Mouse (Mus musculus) limb, embryonic 10.5 days (tissue): ENCODE results near the gene Chgb. TPM values are rescaled to one million over a fixed set of nuclear protein-coding genes. Genes with fewer than 3 reads are reported as not detected.

Experiments
- DNase-seq: peaks from one replicate; pipeline ENCODE4 v3.0.0-alpha.2; 2017; ENCODE audit warnings: low spot score
- H3K27ac ChIP-seq: fragments of 300-500 bp; sonication (generic); 2 replicates; pipeline ENCODE4 v1.5.1; 2016; ENCODE audit warnings: mild to moderate bottlenecking
- H3K27me3 ChIP-seq: fragments of 300-500 bp; sonication (generic); 2 replicates; pipeline ENCODE4 v1.6.1; 2016; ENCODE audit warnings: low read depth, mild to moderate bottlenecking; ENCODE audit not compliant: poor library complexity, severe bottlenecking
- H3K36me3 ChIP-seq: fragments of 300-500 bp; sonication (generic); 2 replicates; pipeline ENCODE4 v1.6.1; 2016; ENCODE audit warnings: mild to moderate bottlenecking, moderate library complexity
- H3K4me1 ChIP-seq: fragments of 300-500 bp; sonication (generic); 2 replicates; pipeline ENCODE4 v1.6.1; 2016
- H3K4me3 ChIP-seq: fragments of 300-500 bp; sonication (generic); 2 replicates; pipeline ENCODE4 v1.5.1; 2016; ENCODE audit warnings: mild to moderate bottlenecking, moderate library complexity
- H3K9me3 ChIP-seq: fragments of 300-500 bp; sonication (generic); replicated peaks from 2 replicates; pipeline ENCODE4 v1.6.1; 2016; ENCODE audit warnings: mild to moderate bottlenecking
- WGBS: fragments of 180-500 bp; shearing (Covaris S2); methylation state at CpG from one replicate; pipeline ENCODE4 v1.1.7; 2016; 5-methylcytosine and 5-hydroxymethylcytosine counted together
- polyA plus RNA-seq: library from polyadenylated mRNA; unstranded; fragments of >200 nt; fragmentation: Nextera tagmentation; extraction: Ambion mirVana; gene quantifications from 2 replicates; pipeline ENCODE4 v1.2.1, GENCODE M21; 2016

Chgb gene
- 0.10 TPM in 2 replicates for polyA plus RNA-seq

DNA sequence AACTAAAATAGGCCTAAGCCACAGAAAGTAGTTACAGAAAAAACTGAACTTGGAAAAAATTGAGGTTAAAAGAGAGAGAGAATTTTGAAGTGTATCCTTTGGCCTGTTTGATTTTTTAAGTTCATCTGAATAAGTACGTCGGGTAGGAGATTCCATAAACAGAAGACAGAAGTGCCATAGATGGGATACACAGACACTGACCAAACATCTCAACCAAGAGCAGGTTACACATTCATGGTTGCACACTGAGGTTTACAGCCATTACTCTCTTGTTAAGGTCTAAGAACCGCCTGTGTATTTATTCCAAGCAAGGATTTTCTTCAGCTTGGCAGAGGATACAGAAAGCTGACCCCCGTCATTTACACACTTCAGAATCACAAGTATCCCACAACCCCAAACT is at the start of gene Chgb:
Gene Chgb (plus strand): TSS at position 301 of the 400 bp plus-strand sequence.
- DNase-seq: no peak
- no peak within 1 kb of the TSS for H3K27ac ChIP-seq
- H3K27me3 ChIP-seq: peaks cover 6% of the 10 kb centered on the region; the same call in 1 of the 2 replicates
- WGBS: 12% methylated on average over 4 of the region's 4 CpGs
- H3K9me3 ChIP-seq: no peaks in the 10 kb centered on the region
- H3K4me1 ChIP-seq: peaks cover 9% of the 10 kb centered on the region
- H3K4me3 ChIP-seq: peak within 1 kb of the TSS; percentile 56
- H3K36me3 ChIP-seq: no peaks in the 10 kb centered on the region

DNA sequence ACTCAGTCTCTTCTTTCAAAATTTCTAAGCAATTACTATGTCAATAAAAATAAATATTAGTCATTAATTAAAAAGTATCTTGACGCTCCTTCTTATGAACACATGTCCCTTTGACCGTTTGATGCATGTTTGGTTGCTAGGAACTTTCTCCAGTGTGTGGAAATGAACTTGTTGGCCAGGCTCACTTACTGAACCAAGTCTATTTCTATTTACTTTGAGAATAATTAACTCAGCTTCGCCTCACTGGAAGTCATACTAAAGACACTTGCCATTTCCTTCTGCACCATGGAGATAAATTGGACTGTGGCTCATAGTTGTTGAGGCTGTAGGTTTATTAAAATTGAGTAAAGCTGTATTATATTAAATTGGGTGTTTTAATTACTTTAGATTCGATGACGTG is 48.1 kb upstream of the Chgb start:
- WGBS: 95% methylated on average over 5 of the region's 5 CpGs
- peaks cover 13% of the 10 kb centered on the region for H3K4me1 ChIP-seq
- no peak overlapping the region for H3K27ac ChIP-seq
- no peak overlapping the region for H3K4me3 ChIP-seq
- H3K27me3 ChIP-seq: no peaks in the 10 kb centered on the region
- H3K36me3 ChIP-seq: no peaks in the 10 kb centered on the region
- H3K9me3 ChIP-seq: no peaks in the 10 kb centered on the region
- no peak for DNase-seq

DNA sequence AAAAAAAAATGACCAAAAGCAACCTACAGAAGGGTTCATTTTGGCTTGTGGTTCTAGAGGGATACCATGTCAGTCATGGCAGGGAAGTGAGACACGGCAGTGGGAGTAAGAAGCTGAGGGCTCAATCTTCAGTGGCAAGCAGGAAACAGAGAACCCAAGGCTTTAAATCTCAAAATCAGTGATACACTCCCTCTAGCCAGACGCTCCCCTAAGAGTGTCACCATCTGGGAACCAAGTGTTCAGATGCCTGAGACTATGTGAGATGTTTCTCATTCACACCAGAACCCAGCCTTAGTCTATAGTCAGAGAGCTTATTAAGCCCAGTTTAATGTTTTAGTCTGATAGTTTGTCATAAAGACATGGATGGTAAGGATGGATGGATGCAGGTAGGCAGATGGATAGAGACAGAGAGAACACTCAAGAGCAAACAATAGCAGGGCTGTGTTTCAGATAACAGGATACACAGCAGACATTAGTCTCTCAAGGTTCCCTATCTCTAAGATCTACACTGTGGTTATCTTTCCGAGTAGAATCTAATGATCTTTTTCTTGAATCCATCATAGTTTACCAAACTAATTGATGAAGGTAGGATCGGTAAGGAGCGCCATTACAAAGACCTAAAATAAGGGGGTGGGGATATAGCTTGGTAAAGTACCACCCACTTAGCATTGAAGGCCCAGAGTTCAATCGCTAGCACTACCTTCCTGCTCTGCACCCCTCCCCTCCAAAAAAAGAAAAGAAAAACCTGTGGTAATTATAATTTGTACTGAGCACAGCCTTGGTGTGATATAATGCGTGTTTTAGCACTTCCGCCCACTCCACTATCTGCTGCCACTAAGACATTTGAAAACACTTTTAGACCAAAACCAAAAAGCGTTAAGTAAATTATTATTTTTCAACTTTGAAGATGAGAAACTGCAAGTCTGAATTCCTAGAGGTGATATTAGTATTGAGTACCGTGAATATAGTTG is 47.2 kb upstream of the Chgb start:
- WGBS: 95% methylated on average over 10 of the region's 10 CpGs
- Histone ChIP-seq H3K36me3 (no peaks in the 10 kb centered on the region), H3K27ac (no peak overlapping the region), H3K27me3 (no peaks in the 10 kb centered on the region), H3K4me3 (no peak overlapping the region), H3K9me3 (no peaks in the 10 kb centered on the region), H3K4me1 (peaks cover 13% of the 10 kb centered on the region)
- no peak for DNase-seq

DNA sequence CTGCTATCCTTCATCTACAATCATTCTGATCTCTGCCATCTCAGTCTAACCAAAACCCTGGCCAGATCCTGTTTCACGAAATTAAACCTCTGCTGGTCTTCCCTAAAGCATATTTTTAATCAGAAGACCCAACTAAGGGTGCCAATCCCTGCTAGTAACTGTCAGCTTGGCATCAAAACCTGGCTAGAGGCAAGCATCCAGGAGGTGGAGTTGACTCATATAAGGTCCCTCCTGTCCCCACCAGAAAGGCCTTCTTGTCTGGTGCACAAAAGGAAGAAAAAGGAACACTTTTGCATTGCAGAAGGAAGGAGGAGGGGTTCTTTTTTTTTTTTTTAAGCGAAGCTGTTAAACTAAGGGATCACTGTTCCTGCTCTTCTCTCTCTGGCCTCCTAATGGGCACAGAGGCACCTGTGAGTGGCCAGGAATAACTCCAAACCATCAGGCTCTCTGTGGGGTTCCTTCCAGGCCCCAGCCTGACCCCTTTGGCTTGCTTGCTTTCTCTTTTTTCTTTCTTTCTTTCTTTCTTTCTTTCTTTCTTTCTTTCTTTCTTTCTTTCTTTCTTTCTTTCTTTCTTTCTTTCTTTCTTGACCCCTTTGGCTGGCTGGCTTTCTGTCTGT is 42.2 kb upstream of the Chgb start:
- DNase-seq: no peak
- Histone ChIP-seq H3K27me3 (no peaks in the 10 kb centered on the region), H3K27ac (no peak overlapping the region), H3K9me3 (no peaks in the 10 kb centered on the region), H3K36me3 (no peaks in the 10 kb centered on the region), H3K4me3 (no peak overlapping the region), H3K4me1 (peaks cover 13% of the 10 kb centered on the region)
- WGBS: 68% methylated on average over 2 of the region's 2 CpGs

DNA sequence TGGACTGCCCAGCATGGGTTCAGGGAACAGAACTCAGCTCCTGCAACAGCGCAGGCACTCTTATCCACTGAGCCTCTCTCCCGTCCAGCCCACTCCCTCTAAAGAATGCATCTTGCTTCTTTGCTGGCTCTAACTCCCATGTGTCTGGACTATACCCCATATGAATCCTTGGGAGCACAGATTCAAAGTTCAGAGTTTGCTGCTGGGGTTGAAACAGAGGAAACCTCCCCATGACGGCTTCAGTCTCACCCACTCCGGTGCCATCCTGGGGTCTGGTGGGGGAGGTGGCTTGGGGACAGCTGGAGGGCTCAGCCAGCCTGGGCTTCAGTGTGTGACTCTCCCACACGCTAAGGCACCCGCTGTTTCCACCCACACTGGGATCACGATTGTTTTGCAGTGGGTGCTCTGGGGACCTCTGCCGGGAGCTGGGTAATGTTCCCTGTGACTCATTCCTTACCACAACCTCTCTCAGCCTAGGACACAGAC is 39.2 kb upstream of the Chgb start:
- DNase-seq: no peak
- H3K27me3 ChIP-seq: no peaks in the 10 kb centered on the region
- 78% methylated on average over 8 of the region's 8 CpGs for WGBS
- H3K27ac ChIP-seq: no peak overlapping the region; the same call in 1 of the 2 replicates
- H3K4me3 ChIP-seq: no peak overlapping the region
- peaks cover 6% of the 10 kb centered on the region; the same call in 1 of the 2 replicates for H3K4me1 ChIP-seq
- H3K9me3 ChIP-seq: no peaks in the 10 kb centered on the region
- no peaks in the 10 kb centered on the region for H3K36me3 ChIP-seq

DNA sequence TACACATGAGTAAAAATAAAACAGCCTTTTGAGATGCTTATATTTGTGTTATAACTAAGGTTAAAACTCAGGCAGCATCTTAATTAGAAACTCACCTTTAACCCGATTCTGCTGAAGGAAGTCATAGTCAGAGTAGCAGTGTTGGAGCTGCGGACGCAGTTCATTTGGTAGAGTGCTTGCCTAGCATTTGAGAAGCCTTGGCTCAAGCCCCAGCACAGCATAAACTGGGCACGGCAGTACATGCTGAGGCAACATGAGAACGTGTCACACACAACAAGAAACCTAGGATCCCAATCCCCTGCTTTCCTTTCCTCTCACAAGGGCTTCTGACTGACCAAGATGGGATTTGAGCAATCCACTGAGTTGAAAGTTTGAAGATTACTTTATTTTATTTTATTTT is 36.2 kb upstream of the Chgb start:
- Histone ChIP-seq H3K4me3 (no peak overlapping the region), H3K9me3 (no peaks in the 10 kb centered on the region), H3K27me3 (no peaks in the 10 kb centered on the region), H3K27ac (no peak overlapping the region), H3K36me3 (no peaks in the 10 kb centered on the region), H3K4me1 (no peaks in the 10 kb centered on the region)
- 95% methylated on average over 5 of the region's 5 CpGs for WGBS
- DNase-seq: no peak

DNA sequence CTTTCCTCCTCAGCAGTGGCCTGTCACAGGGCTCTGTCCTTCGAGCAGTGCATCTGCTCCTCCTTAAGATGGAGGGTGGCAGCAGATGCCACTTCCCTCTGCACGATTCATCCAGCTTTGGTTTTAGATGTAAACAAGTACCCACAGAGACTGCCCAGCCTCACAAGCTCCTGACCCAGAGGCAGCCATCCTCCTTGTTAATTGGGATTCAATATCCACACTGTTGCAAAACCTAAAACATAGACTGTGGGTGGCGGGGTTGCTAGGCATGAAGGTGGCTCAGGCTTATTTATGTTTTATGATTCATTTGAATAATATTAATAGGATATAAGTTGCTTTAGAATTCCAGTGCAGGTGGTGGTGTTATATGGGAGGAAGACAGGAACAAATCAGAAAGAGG is 35.0 kb upstream of the Chgb start:
- 89% methylated on average over 3 of the region's 3 CpGs for WGBS
- Histone ChIP-seq H3K9me3 (no peaks in the 10 kb centered on the region), H3K4me1 (no peaks in the 10 kb centered on the region), H3K36me3 (0 out of 2 replicates have a peak, but pooled peaks cover 2% of the 10 kb centered on the region), H3K4me3 (no peak overlapping the region), H3K27ac (no peak overlapping the region), H3K27me3 (no peaks in the 10 kb centered on the region)
- DNase-seq: no peak

DNA sequence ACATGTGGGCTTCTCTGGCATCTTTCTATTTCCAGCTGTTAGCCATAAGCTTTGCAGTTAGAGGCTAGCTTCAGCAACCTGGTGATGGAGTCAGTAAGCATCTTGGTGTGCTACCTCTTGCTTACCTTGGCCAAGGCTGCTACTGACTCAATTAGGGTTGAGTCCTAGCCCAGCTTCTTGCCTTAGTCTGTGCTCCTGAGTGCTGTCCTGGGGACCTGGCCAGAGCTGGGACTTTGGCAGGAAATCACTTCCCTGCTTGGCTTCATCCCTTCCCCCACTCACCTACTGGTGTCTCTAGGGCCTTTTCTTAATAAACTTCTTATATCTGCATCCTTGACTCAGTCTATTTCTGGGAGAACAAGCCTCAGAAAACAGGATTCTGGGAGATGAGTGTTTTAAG is 30.4 kb upstream of the Chgb start:
- Histone ChIP-seq H3K27me3 (no peaks in the 10 kb centered on the region), H3K27ac (no peak overlapping the region), H3K9me3 (no peaks in the 10 kb centered on the region), H3K36me3 (0 out of 2 replicates have a peak, but pooled peaks cover 2% of the 10 kb centered on the region), H3K4me3 (no peak overlapping the region), H3K4me1 (no peaks in the 10 kb centered on the region)
- no peak for DNase-seq

DNA sequence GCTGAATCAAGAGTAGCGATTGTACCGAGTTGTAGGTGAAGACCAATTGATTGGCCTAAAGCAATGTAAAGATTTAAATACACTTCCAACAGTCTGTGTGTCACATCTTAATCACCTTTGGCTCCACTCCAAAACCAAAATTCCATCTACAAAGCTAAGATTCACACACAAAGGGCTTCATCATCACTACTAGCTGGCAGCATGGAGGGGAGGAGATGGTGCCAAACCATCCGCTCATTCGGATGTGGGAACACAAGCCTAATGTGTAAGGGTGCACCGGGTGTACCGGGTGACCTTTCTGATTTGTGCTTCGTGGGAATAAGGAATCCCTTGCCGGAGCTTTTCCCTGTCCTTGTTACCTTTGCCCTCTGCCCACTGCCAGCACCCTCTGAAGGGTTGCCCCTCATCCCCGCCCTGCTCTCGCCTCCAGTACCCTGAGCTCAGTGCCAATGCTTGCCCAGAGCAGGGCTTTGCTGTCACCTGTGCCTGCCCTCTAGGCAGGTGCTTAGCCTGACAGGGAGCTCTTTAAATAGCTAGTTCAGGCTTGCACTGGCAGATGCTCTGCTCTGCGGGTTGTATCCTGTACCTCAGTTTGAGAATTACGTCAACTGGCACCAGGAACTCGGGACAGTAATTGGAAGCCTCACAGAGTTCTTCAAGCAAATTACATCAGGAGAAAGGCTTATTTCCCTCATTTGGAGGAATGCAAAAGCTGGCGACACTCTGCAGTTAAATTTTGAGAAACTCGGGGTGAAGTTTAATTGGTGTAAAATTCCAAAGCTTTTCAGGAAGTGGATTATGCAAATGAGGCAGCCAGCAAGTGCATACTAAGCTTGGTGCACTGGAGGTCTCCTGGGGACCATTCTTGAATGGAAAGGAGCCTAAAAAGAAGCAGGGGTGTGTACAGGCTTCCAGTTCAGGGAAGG is 29.7 kb upstream of the Chgb start:
- Histone ChIP-seq H3K27ac (no peak overlapping the region), H3K4me1 (no peaks in the 10 kb centered on the region), H3K4me3 (no peak overlapping the region), H3K27me3 (no peaks in the 10 kb centered on the region), H3K9me3 (no peaks in the 10 kb centered on the region), H3K36me3 (0 out of 2 replicates have a peak, but pooled peaks cover 2% of the 10 kb centered on the region)
- no peak for DNase-seq
- WGBS: 76% methylated on average over 15 of the region's 15 CpGs

DNA sequence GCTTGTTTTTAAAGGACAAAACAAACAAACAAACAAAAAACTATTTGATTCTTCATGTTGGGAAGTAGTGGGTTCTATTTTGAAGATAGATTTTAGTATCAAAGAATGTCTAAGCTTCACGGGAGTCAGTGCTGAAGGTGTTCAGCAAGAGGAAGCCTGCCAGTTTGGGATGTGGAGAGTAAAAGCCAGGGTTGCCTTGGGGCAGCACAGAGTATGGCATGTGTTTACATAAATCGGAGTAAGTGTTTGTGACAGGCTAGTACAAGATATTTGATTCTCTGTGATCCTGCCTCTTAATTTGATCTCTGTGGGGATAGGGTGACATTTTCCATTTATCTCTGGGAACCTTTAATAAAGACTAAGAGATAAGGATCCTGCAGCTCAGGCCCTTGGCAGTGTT is 28.7 kb upstream of the Chgb start:
- no peak overlapping the region for H3K27ac ChIP-seq
- DNase-seq: no peak
- no peaks in the 10 kb centered on the region for H3K9me3 ChIP-seq
- 0 out of 2 replicates have a peak, but pooled peaks cover 2% of the 10 kb centered on the region for H3K36me3 ChIP-seq
- no peak overlapping the region for H3K4me3 ChIP-seq
- no peaks in the 10 kb centered on the region for H3K27me3 ChIP-seq
- H3K4me1 ChIP-seq: no peaks in the 10 kb centered on the region
- WGBS: 81% methylated on average over 2 of the region's 2 CpGs

DNA sequence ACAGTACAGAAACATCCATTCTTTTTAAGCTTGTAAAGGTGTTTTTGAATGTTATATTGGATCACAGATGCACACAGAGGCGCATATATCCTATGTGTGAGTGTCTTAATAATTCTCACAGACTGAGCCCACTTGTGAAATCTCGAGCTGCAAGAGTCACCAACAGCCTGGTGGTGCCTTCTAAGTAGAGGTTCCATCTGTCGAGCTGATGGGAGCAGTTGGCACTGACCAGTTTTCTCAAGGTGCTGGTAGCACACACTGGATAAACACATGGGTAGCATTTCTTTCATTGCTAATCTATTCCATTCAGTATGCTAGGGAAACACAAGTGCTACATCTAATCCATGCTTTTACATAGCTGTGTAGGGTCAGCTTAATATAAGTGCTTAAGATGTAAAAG is 27.9 kb upstream of the Chgb start:
- DNase-seq: no peak
- Histone ChIP-seq H3K27ac (no peak overlapping the region), H3K36me3 (0 out of 2 replicates have a peak, but pooled peaks cover 2% of the 10 kb centered on the region), H3K4me1 (no peaks in the 10 kb centered on the region), H3K4me3 (no peak overlapping the region), H3K27me3 (no peaks in the 10 kb centered on the region), H3K9me3 (no peaks in the 10 kb centered on the region)
- 82% methylated on average over 3 of the region's 3 CpGs for WGBS

DNA sequence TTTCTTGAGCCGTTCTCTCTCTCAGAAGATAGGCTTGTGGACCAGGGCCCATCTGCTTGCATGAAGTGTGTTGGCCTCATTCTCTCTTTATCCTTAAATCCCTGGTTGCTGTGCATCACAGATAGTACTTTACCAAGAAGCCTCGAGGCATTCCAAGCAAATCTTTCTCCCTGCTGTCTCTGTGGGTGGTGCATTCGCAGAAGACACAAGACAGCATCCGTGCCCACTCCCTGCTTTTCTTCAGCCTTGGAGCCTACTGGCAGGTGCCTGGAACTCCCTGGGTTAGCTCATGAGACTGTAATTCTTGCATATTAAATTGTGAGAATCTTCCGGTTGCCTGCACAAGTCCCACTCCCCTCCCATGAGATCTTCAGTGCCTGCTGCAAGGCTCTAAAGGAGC is 23.2 kb upstream of the Chgb start:
- 83% methylated on average over 5 of the region's 5 CpGs for WGBS
- no peak overlapping the region for H3K4me3 ChIP-seq
- no peak overlapping the region for H3K27ac ChIP-seq
- no peaks in the 10 kb centered on the region for H3K27me3 ChIP-seq
- H3K9me3 ChIP-seq: no peaks in the 10 kb centered on the region
- DNase-seq: no peak
- no peaks in the 10 kb centered on the region for H3K36me3 ChIP-seq
- H3K4me1 ChIP-seq: no peaks in the 10 kb centered on the region
